Mouse (Mus musculus) CH12.LX (cell line): ENCODE results near the gene Erbin. TPM values are rescaled to one million over a fixed set of nuclear protein-coding genes. Genes with fewer than 3 reads are reported as not detected.

Experiments used
- DNase-seq: peaks from one replicate; pipeline ENCODE4 v3.0.0-alpha.2; 2013; ENCODE audit errors: extremely low read depth
- H3K27ac ChIP-seq: 2 replicates; pipeline ENCODE4 v1.5.1; 2012; ENCODE audit warnings: low read depth, mild to moderate bottlenecking, control low read depth, moderate library complexity; ENCODE audit not compliant: insufficient read depth
- H3K27me3 ChIP-seq: replicated peaks from 2 replicates; pipeline ENCODE3; 2012; ENCODE audit warnings: inconsistent platforms
- H3K36me3 ChIP-seq, 2 experiments: replicated peaks in 1 of 2; 2 replicates each; pipeline versions ENCODE3 to v1.6.1; 2012; ENCODE audit warnings: inconsistent platforms in 1 of 2, low read length in 1 of 2, mild to moderate bottlenecking in 1 of 2, mixed read lengths in 1 of 2, moderate library complexity in 1 of 2; ENCODE audit not compliant: control insufficient read depth in 1 of 2, insufficient read depth in 1 of 2
- H3K4me1 ChIP-seq, 2 experiments: 2 replicates each; pipeline ENCODE4 v1.6.1; 2012; ENCODE audit warnings: inconsistent platforms in 1 of 2, moderate library complexity in 1 of 2; ENCODE audit not compliant: insufficient read depth in 2 of 2, control insufficient read depth in 1 of 2
- H3K4me2 ChIP-seq: 2 replicates; pipeline ENCODE4 v1.6.1; 2012; ENCODE audit warnings: low read depth, mild to moderate bottlenecking, control low read depth; ENCODE audit not compliant: poor library complexity, insufficient read depth, severe bottlenecking
- H3K4me3 ChIP-seq, 3 experiments: fragments of 150-350 bp in 1 of 3; sonication (generic) in 1 of 3; replicated peaks in 1 of 3; 2 replicates each; pipeline versions ENCODE3 to v1.5.1; 2011 to 2012; ENCODE audit warnings: low read depth in 2 of 3, low read length in 2 of 3, mild to moderate bottlenecking in 2 of 3, moderate library complexity in 2 of 3, control low read depth in 1 of 3, improper control_type of control experiment in 1 of 3, inconsistent platforms in 1 of 3, mixed read lengths in 1 of 3; ENCODE audit not compliant: poor library complexity in 1 of 3
- H3K79me2 ChIP-seq: replicated peaks from 2 replicates; pipeline ENCODE4 v1.6.1; 2012; ENCODE audit warnings: mild to moderate bottlenecking, moderate library complexity; ENCODE audit not compliant: control insufficient read depth, poor library complexity, insufficient read depth, severe bottlenecking; ENCODE audit errors: extremely low read depth
- H3K9ac ChIP-seq: 2 replicates; pipeline ENCODE4 v1.6.1; 2012; ENCODE audit warnings: low read depth, mild to moderate bottlenecking, control low read depth, moderate library complexity; ENCODE audit not compliant: insufficient read depth
- H3K9me3 ChIP-seq: replicated peaks from 2 replicates; pipeline ENCODE3; 2012; ENCODE audit warnings: low read length, inconsistent platforms, mixed read lengths
- CHD2 ChIP-seq: IDR thresholded peaks from 2 replicates; pipeline ENCODE4 v1.6.1; 2011; ENCODE audit warnings: low read length, improper control_type of control experiment
- CTCF ChIP-seq, 2 experiments: IDR thresholded peaks in 1 of 2; conservative IDR thresholded peaks in 1 of 2; 2 replicates each; pipeline ENCODE4 v1.5.1; 2011 to 2012; ENCODE audit warnings: low read depth in 2 of 2, low read length in 2 of 2, improper control_type of control experiment in 1 of 2, inconsistent platforms in 1 of 2, mild to moderate bottlenecking in 1 of 2, moderate library complexity in 1 of 2
- EP300 ChIP-seq: IDR thresholded peaks from 2 replicates; pipeline ENCODE4 v1.6.1; 2011; ENCODE audit warnings: low read length, improper control_type of control experiment
- ETS1 ChIP-seq: conservative IDR thresholded peaks from 2 replicates; pipeline ENCODE4 v1.6.1; 2012; ENCODE audit warnings: low read depth, mild to moderate bottlenecking, inconsistent platforms, low read length, improper control_type of control experiment, moderate library complexity
- HCFC1 ChIP-seq: IDR thresholded peaks from 2 replicates; pipeline ENCODE4 v1.6.1; 2012; ENCODE audit warnings: low read depth, mild to moderate bottlenecking, inconsistent platforms, low read length, improper control_type of control experiment
- KAT2A ChIP-seq: IDR thresholded peaks from 2 replicates; pipeline ENCODE4 v1.6.1; 2012; ENCODE audit warnings: low read length, improper control_type of control experiment, inconsistent platforms; ENCODE audit not compliant: insufficient replicate concordance
- MAFK ChIP-seq: IDR thresholded peaks from 2 replicates; pipeline ENCODE4 v1.6.1; 2011; ENCODE audit warnings: low read length, improper control_type of control experiment; ENCODE audit not compliant: insufficient replicate concordance
- MAX ChIP-seq: IDR thresholded peaks from 2 replicates; pipeline ENCODE4 v1.6.1; 2011; ENCODE audit warnings: low read length, improper control_type of control experiment
- MEF2A ChIP-seq: IDR thresholded peaks from 2 replicates; pipeline ENCODE4 v1.6.1; 2014; ENCODE audit warnings: low read depth, mild to moderate bottlenecking, inconsistent platforms, low read length, improper control_type of control experiment, borderline replicate concordance
- MYC ChIP-seq: IDR thresholded peaks from 2 replicates; pipeline ENCODE4 v1.6.1; 2011; ENCODE audit warnings: low read depth, mild to moderate bottlenecking, improper control_type of control experiment, low read length
- NRF1 ChIP-seq: IDR thresholded peaks from 2 replicates; pipeline ENCODE4 v1.6.1; 2014; ENCODE audit warnings: low read depth, mild to moderate bottlenecking, inconsistent platforms, low read length, improper control_type of control experiment, moderate library complexity
- SIN3A ChIP-seq: IDR thresholded peaks from 2 replicates; pipeline ENCODE4 v1.6.1; 2012; ENCODE audit warnings: low read length, improper control_type of control experiment, inconsistent platforms
- SMC3 ChIP-seq: IDR thresholded peaks from 2 replicates; pipeline ENCODE4 v1.6.1; 2011; ENCODE audit warnings: low read depth, low read length, improper control_type of control experiment
- TBP ChIP-seq: conservative IDR thresholded peaks from 2 replicates; pipeline ENCODE4 v1.6.1; 2011; ENCODE audit warnings: low read depth, low read length, improper control_type of control experiment
- TCF12 ChIP-seq: IDR thresholded peaks from 2 replicates; pipeline ENCODE4 v1.6.1; 2014; ENCODE audit warnings: low read depth, mild to moderate bottlenecking, inconsistent platforms, low read length, improper control_type of control experiment
- USF1 ChIP-seq: IDR thresholded peaks from 2 replicates; pipeline ENCODE4 v1.6.1; 2014; ENCODE audit warnings: low read depth, mild to moderate bottlenecking, inconsistent platforms, low read length, improper control_type of control experiment
- ZNF384 ChIP-seq: IDR thresholded peaks from 2 replicates; pipeline ENCODE4 v1.6.1; 2012; ENCODE audit warnings: low read depth, low read length, improper control_type of control experiment, inconsistent platforms
- dilution Hi-C: fragments of 300-500 bp; cut with MboI; formaldehyde crosslinking; loops from 2 replicates; pipeline ENCODE4 v1.14.3; 2020; ENCODE audit warnings: low sequenced_read_pairs; ENCODE audit not compliant: extremely low pct_unique_long_range_greater_than_20kb, extremely low pct_ligation_motif_present
- in situ Hi-C: fragments of 300-500 bp; cut with MboI; formaldehyde crosslinking; loops from 3 replicates; pipeline ENCODE4 v1.14.3; 2019; ENCODE audit warnings: low sequenced_read_pairs, low pct_ligation_motif_present, low pct_unique_long_range_greater_than_20kb, mixed read lengths
- polyA plus RNA-seq: library from polyadenylated mRNA; unstranded; fragments of >175 nt; gene quantifications from 2 replicates; pipeline ENCODE4 v1.2.1, GENCODE M21; 2012; ENCODE audit warnings: low read depth; ENCODE audit not compliant: insufficient read length
- total RNA-seq, 2 experiments: library from RNA; depleted of rRNA; stranded (reverse); fragments of 300-350 nt in 1 of 2; fragments of >200 nt in 1 of 2; gene quantifications; 2 replicates each; pipeline ENCODE4 v1.2.3; 2012 to 2014

Gene Erbin
- total and polyA plus RNA-seq, 3 experiments, result 26.2 to 45.8 (median 30.9) TPM

DNA sequence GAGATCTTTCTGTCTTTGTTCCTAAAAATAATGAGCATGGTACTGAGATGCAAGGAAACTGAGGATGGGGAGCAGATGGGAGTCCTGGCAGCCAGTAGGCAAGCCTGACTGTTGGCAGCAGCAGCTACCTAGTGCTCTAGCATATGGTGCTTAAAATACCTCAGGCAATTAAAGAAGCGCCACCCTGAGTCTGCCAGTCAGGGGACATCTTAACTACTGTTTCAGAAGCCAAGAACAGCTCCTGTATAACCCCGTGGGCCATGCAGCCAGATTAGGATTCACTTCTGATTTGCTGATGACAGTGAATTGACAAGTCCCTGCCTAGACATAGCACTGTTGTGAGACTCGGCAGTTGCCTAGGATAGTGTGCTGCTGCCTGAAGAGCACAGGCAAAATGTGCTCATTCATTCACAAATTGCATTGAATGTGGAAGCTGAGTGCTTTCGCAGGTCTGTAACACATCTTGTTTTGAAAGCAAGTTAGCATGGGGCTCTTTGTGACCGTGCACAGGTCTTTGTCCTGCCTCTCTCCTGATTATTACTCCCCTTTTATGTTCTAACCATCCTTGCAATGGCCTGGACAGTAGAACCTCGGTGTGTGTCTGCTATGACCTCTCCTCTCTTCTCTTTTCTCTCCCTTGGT lies 114.0 kb downstream of the Erbin start:
- Histone ChIP-seq H3K27me3 (no peaks in the 10 kb centered on the region), H3K79me2 (no peaks in the 10 kb centered on the region), H3K9ac (no peak overlapping the region), H3K4me1 (no peaks in the 10 kb centered on the region), H3K4me2 (no peak overlapping the region), H3K36me3 (no peaks in the 10 kb centered on the region), H3K9me3 (peaks cover 3% of the 10 kb centered on the region), H3K27ac (no peak overlapping the region)
- in situ Hi-C loops, result no loop called here
- DNase-seq, result no peak
- dilution Hi-C loops, result no loop called here
- no peak for TF ChIP-seq KAT2A
- TF ChIP-seq TCF12, result no peak
- TF ChIP-seq HCFC1, result no peak
- no peak for TF ChIP-seq SIN3A
- TF ChIP-seq MEF2A, result no peak
- TF ChIP-seq USF1, result no peak
- no peak for TF ChIP-seq TBP
- TF ChIP-seq NRF1, result no peak
- TF ChIP-seq, all 38 proteins: peak for 0
- no peak overlapping the region for H3K4me3 ChIP-seq

DNA sequence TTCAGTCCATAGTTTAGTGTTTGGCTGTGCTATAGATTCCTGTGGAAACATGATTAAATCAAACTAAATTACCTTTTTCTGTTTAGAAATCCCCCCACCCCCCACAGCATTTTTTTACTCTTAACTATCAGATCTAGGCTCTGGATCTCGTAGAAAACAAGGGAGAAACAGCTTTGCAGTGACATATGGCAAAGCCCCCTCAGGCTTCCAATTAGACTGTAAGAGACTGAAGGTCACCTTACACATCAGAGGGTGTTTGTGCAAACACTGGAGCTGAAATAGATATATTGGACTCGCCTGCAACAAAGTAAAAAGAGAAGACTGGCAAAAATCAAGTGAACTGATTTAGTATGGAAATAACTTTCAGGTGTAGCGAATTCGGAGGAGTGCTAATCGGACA lies 116.6 kb downstream of the Erbin start:
- in situ Hi-C loops, result no loop called here
- H3K27me3 ChIP-seq, result no peaks in the 10 kb centered on the region
- no peak overlapping the region for H3K9ac ChIP-seq
- no peaks in the 10 kb centered on the region for H3K79me2 ChIP-seq
- no peak overlapping the region for H3K27ac ChIP-seq
- H3K4me2 ChIP-seq, result no peak overlapping the region
- peaks cover 3% of the 10 kb centered on the region for H3K9me3 ChIP-seq
- no peaks in the 10 kb centered on the region for H3K36me3 ChIP-seq
- H3K4me3 ChIP-seq, result no peak overlapping the region
- dilution Hi-C loops, result no loop called here
- no peaks in the 10 kb centered on the region for H3K4me1 ChIP-seq
- DNase-seq, result no peak
- TF ChIP-seq SMC3 (no peak), MEF2A (no peak), MAX (no peak), MYC (no peak), CTCF (conservative IDR thresholded peaks at IDR 0.05 in 1 of 2, IDR thresholded peaks at IDR 0.05 in 1 of 2; ENCODE audit: low read depth in 2 of 2, low read length in 2 of 2) (no peak), CHD2 (no peak), ETS1 (no peak), ZNF384 (no peak), EP300 (no peak), NRF1 (no peak), MAFK (no peak)
